Mouse (Mus musculus): ENCODE results near the gene Resp18. TPM values are rescaled to one million over a fixed set of nuclear protein-coding genes. Genes with fewer than 3 reads are reported as not detected.

The Resp18 gene
- polyA plus RNA-seq, 1 experiment, result not detected

DNA sequence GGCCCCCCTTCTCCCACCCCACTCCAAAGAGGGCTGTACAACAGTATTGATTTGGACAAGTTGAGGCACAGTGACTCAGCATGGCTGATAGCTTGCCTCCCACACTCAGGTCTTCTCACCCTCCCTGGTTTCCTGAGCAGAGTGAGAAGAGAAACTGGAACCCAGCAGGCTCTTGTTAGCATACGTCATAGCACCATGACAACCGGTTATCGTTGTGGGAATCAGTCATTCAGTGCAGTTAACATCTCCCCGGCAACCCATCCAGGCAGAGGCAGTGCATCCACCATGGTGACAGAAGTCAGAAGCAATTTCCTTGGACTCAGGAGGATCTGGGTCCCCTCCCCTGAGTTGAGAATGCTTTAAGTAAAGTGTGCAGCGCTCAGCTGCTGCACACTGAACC lies 4.8 kb upstream of the Resp18 start:
- no peak for TF ChIP-seq CTCF (IDR thresholded peaks at IDR 0.05; ENCODE audit: low read depth, low read length)
- TF ChIP-seq POLR2A (IDR thresholded peaks at IDR 0.05; ENCODE audit: borderline replicate concordance, low read depth, low read length), result no peak
- Histone ChIP-seq H3K27ac (ENCODE audit: insufficient read depth, low read depth, low read length) (no peak overlapping the region), H3K4me1 (ENCODE audit: control insufficient read depth, insufficient read depth, low read length) (no peaks in the 10 kb centered on the region)

DNA sequence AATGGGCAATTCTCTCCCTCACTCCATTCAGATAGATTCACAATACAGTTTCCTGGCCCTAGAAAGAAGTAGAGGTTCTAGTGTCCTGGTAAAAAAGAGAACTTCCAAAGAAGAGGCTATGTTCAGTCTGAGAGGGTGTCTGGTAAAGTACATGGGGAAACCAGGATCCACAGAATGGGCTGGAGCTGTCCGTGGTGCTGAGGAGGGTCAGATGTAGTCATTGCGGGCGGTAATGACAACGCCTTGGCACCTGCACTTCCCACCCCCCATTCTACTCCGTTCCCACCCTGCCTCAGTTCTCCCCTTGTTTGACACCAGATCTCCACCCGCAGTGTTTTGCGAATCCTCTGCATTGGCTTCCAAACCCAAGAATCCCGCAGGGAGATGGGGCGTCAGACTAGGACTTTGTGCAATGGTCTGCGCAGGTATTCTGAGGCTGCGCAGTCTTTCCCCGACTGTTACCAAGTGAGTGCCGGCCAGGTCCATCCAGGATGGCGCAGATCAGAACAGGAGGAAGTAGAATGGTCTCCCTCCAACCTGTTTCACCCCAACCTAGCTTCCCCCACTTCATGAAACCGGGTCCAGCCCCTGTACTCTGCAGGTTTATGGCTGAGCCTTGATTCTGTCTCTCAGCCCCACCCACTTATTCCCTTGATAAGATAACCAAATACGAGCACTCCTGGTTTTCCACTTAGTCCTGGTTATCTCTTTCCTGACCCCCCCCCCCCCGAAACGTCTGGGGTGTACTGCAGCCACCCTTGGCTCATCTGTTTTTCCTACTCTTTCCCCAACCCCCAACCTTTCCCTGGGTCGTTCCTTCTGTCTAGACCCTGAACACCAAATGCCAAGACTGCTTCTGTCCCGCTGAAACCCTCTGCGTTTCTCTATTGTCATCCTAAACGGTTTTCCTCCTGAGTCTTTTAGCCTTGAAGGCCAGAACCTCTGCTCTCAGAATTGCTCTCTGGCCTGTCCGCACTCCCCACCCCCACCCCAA lies 723 bp downstream of the Resp18 start:
- no peak for TF ChIP-seq POLR2A (IDR thresholded peaks at IDR 0.05; ENCODE audit: borderline replicate concordance, low read depth, low read length)
- Histone ChIP-seq H3K4me3 (ENCODE audit: insufficient read depth, low read length) (no peak overlapping the region), H3K4me1 (ENCODE audit: control insufficient read depth, insufficient read depth, low read length) (peaks cover 2% of the 10 kb centered on the region; the same call in 1 of the 2 replicates), H3K27ac (ENCODE audit: insufficient read depth, low read depth, low read length) (no peak overlapping the region)

More for the DNA sequence above, 4.8 kb upstream of the Resp18 start:
- H3K4me3 ChIP-seq (ENCODE audit: insufficient read depth, low read length), result no peak overlapping the region

GRCm38 (mm10) chr1:75264091-75264880 lies 13.9 kb downstream of the Resp18 start, which contains the start of gene Ptprn:
Gene Ptprn, minus strand, starts transcription at chr1:75264502.
- peaks cover 4% of the 10 kb centered on the region; the same call in 1 of the 2 replicates for H3K4me1 ChIP-seq (ENCODE audit: control insufficient read depth, insufficient read depth, low read length)
- H3K4me3 ChIP-seq (ENCODE audit: insufficient read depth, low read length), result no peak within 1 kb of the TSS; the same call in 1 of the 2 replicates
- TF ChIP-seq CTCF (IDR thresholded peaks at IDR 0.05; ENCODE audit: low read depth, low read length) (no peak), POLR2A (IDR thresholded peaks at IDR 0.05; ENCODE audit: borderline replicate concordance, low read depth, low read length) (no peak)
- H3K27ac ChIP-seq (ENCODE audit: insufficient read depth, low read depth, low read length), result no peak within 1 kb of the TSS

DNA sequence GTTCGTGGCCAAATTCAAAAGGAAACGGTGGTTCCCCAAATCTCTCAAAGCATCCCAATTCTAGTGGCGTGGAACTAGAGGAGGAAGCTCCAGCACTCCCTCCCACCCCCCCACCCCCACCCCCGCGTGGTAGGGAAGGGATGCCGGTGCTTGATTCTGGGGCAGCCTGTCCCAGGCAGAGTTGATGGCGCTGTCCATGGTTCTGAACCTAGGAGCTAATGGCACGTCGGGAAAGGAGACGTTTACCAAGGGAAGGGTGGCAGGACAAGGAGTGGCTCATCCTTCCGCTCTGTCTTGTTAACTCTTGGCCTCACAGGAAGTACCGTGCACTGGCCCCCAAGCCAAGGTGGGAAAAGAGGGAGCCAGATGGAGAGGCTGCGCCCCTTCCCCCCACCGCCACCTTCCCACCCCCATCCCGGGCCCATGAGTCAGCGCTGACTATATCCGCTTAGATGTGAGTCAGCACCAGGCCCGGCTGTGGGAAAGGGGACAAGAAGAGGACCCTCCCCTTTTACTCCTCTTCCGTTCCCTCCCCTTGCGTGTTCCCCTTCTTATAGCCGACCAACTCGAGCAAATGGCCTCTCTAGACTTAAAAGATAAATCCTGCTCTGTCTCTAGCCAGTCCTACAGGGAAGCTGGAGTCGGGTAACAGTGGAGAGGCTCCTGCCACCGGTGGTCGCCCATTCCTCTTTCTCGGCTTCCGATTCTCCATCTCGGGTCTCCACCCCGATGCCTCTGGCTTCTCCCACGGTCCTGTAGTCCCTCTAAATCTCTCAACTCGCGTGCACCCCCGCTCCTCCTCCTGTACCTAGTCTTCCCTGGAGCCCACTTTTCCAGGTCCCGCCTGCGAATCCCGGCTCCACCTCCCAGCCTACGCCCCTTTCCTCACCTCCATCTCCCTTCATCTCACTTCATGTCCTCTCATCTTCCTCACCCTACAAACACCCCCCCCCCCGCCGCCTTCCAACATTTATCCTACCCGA lies 15.0 kb downstream of the Resp18 start:
- Histone ChIP-seq H3K4me3 (ENCODE audit: insufficient read depth, low read length) (no peak overlapping the region; the same call in 1 of the 2 replicates), H3K4me1 (ENCODE audit: control insufficient read depth, insufficient read depth, low read length) (peaks cover 4% of the 10 kb centered on the region; the same call in 1 of the 2 replicates), H3K27ac (ENCODE audit: insufficient read depth, low read depth, low read length) (no peak overlapping the region)
- no peak for TF ChIP-seq CTCF (IDR thresholded peaks at IDR 0.05; ENCODE audit: low read depth, low read length)
- no peak for TF ChIP-seq POLR2A (IDR thresholded peaks at IDR 0.05; ENCODE audit: borderline replicate concordance, low read depth, low read length)

DNA sequence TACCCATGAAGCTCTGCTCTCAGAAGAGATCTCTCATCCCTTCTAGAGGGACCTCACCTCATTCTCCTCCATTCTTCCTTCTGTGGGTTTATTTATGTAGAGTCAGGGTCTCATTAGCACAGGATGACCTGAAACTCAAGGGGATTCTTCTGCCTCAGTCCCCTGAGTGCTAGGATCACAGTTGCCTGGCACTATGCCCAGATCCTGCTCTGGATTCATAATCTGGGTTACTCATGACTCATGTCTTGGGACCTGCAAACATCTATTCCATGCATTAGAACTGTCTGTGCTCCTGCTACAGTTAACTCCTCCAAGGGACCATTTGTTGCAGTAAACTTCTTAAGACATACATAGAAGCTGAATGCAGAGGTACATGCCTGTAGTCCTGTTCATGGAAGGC lies 16.9 kb downstream of the Resp18 start:
- Histone ChIP-seq H3K4me1 (ENCODE audit: control insufficient read depth, insufficient read depth, low read length) (peaks cover 4% of the 10 kb centered on the region; the same call in 1 of the 2 replicates), H3K4me3 (ENCODE audit: insufficient read depth, low read length) (no peak overlapping the region), H3K27ac (ENCODE audit: insufficient read depth, low read depth, low read length) (no peak overlapping the region)
- TF ChIP-seq CTCF (IDR thresholded peaks at IDR 0.05; ENCODE audit: low read depth, low read length), result no peak
- no peak for TF ChIP-seq POLR2A (IDR thresholded peaks at IDR 0.05; ENCODE audit: borderline replicate concordance, low read depth, low read length)

GRCm38 (mm10) chr1:75255516-75256046 lies 22.6 kb downstream of the Resp18 start:
- peaks cover 3% of the 10 kb centered on the region for H3K4me1 ChIP-seq (ENCODE audit: control insufficient read depth, insufficient read depth, low read length)
- H3K4me3 ChIP-seq (ENCODE audit: insufficient read depth, low read length), result no peak overlapping the region
- no peak overlapping the region for H3K27ac ChIP-seq (ENCODE audit: insufficient read depth, low read depth, low read length)
- no peak for TF ChIP-seq POLR2A (IDR thresholded peaks at IDR 0.05; ENCODE audit: borderline replicate concordance, low read depth, low read length)
- no peak for TF ChIP-seq CTCF (IDR thresholded peaks at IDR 0.05; ENCODE audit: low read depth, low read length)

GRCm38 (mm10) chr1:75254625-75255013 lies 23.6 kb downstream of the Resp18 start:
- Histone ChIP-seq H3K4me1 (ENCODE audit: control insufficient read depth, insufficient read depth, low read length) (peaks cover 3% of the 10 kb centered on the region), H3K27ac (ENCODE audit: insufficient read depth, low read depth, low read length) (no peak overlapping the region), H3K4me3 (ENCODE audit: insufficient read depth, low read length) (no peak overlapping the region)
- no peak for TF ChIP-seq POLR2A (IDR thresholded peaks at IDR 0.05; ENCODE audit: borderline replicate concordance, low read depth, low read length)
- TF ChIP-seq CTCF (IDR thresholded peaks at IDR 0.05; ENCODE audit: low read depth, low read length), result 0 out of 2 replicates have a peak, but pooled peaks have one; percentile 4

DNA sequence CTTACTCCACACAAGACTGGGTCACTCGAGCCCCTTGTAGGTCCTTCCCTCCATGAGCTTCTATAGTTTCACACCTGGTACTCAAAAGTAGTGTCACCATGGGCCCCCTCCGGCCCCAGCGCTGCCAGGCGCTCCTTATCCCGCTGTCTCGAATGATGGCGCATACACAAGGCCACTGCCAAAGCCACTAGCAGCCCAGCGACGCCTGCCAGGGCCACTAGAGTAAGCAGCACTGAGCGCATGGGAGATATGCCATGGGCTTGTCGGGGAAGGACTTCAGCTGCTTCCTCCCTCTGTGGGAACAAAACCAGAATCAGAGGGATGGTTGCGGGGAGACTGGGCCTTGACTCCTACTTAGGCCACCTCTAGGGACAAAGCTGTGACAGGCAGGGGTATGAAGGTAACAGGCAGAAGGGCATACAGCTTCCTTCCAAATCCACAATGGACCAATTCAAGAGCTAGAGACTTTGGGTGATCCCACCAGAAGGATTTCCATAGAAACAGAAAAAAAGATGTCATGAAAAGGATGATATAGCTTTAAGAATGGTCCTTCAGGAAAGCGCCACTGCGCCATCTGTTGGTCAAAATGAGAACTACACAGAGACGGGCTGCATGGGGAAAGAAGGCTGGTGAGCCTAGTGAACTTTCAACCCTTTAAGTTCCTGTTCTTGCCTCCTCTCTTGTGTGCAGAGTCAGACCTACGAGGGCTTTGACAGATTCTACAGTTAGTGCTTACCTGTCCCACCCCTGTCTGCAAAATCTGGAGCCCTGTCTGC lies 24.2 kb downstream of the Resp18 start:
- H3K4me1 ChIP-seq (ENCODE audit: control insufficient read depth, insufficient read depth, low read length), result peaks cover 5% of the 10 kb centered on the region
- H3K27ac ChIP-seq (ENCODE audit: insufficient read depth, low read depth, low read length), result no peak overlapping the region
- no peak overlapping the region for H3K4me3 ChIP-seq (ENCODE audit: insufficient read depth, low read length)
- TF ChIP-seq POLR2A (IDR thresholded peaks at IDR 0.05; ENCODE audit: borderline replicate concordance, low read depth, low read length) (no peak), CTCF (IDR thresholded peaks at IDR 0.05; ENCODE audit: low read depth, low read length) (peak; percentile 51; the same call in 1 of the 2 replicates)

Data from bone marrow macrophage, adult 2 months (primary cell).